Mouse (Mus musculus) heart, postnatal 4 days (tissue): ENCODE data around the gene Sec14l3. TPM values are rescaled to one million over a fixed set of nuclear protein-coding genes. Genes with fewer than 3 reads are reported as not detected.

Experiments
- total RNA-seq, 2 experiments: library from RNA; stranded (reverse); gene quantifications; 2 replicates each; pipeline ENCODE4 v1.2.3; 2021

Gene Sec14l3
- total RNA-seq, 2 experiments from 2014 or later = not detected

Other genes starting within 250 kb of the Sec14l3 start
- gene Osbp2, start 200.9 kb upstream of the Sec14l3 start, total RNA-seq = 1 to 10 TPM; 5.4 to 6.1 TPM
- under 1 TPM; 0.14 to 0.17 TPM for gene 4921536K21Rik, start 169.7 kb upstream of the Sec14l3 start, total RNA-seq
- 10 to 100 TPM; 21.5 to 24.4 TPM for gene Dusp18, start 169.6 kb upstream of the Sec14l3 start, total RNA-seq
- gene Slc35e4, start 150.2 kb upstream of the Sec14l3 start, total RNA-seq = 1 to 10 TPM; 3.6 to 4.0 TPM
- gene Tcn2, start 132.7 kb upstream of the Sec14l3 start, total RNA-seq = 10 to 100 TPM; 38.8 to 40.6 TPM
- 10 to 100 TPM; 41.0 to 42.0 TPM for gene Pes1, start 100.9 kb upstream of the Sec14l3 start, total RNA-seq
- gene 4930556J24Rik, start 88.1 kb upstream of the Sec14l3 start, total RNA-seq = not detected
- under 1 TPM; 0.14 to 0.23 TPM for gene Gal3st1, start 81.2 kb upstream of the Sec14l3 start, total RNA-seq
- gene Sec14l4, start 33.4 kb upstream of the Sec14l3 start, total RNA-seq = not detected
- 10 to 100 TPM; 46.3 to 52.0 TPM for gene Mtfp1, start 30.6 kb downstream of the Sec14l3 start, total RNA-seq
- 1 to 10 TPM in 1 of 2 experiments, under 1 TPM in 1; 0.91 to 1.1 TPM for gene Sec14l2, start 58.6 kb downstream of the Sec14l3 start, total RNA-seq
- gene Rnf215, start 70.4 kb downstream of the Sec14l3 start, total RNA-seq = 10 to 100 TPM; 17.5 to 18.3 TPM
- gene Ccdc157, start 95.5 kb downstream of the Sec14l3 start, total RNA-seq = 1 to 10 TPM; 5.8 to 6.5 TPM
- gene Sf3a1, start 95.5 kb downstream of the Sec14l3 start, total RNA-seq = 10 to 100 TPM; 56.6 to 56.9 TPM
- gene Tbc1d10a, start 121.9 kb downstream of the Sec14l3 start, total RNA-seq = 10 to 100 TPM; 10.9 to 11.8 TPM
- gene Castor1, start 153.4 kb downstream of the Sec14l3 start, total RNA-seq = 1 to 10 TPM; 4.7 to 5.1 TPM
- under 1 TPM in 1 of 2 experiments, not detected in 1; 0.14 TPM for gene Osm, start 171.6 kb downstream of the Sec14l3 start, total RNA-seq
- 1 to 10 TPM; 1.8 to 2.0 TPM for gene Lif, start 192.7 kb downstream of the Sec14l3 start, total RNA-seq